Mouse (Mus musculus) megakaryocyte, embryonic 14.5 days (primary cell): ENCODE results near the gene Slc9a2.

Source experiments
- FLI1 ChIP-seq: IDR thresholded peaks from 2 replicates; pipeline ENCODE4 v1.6.1; 2012; ENCODE audit warnings: low read length, inconsistent platforms, mixed read lengths
- GATA1 ChIP-seq: IDR thresholded peaks from 3 replicates; pipeline ENCODE4 v1.6.1; 2012; ENCODE audit warnings: mixed read lengths, low read length, inconsistent platforms, borderline replicate concordance

DNA sequence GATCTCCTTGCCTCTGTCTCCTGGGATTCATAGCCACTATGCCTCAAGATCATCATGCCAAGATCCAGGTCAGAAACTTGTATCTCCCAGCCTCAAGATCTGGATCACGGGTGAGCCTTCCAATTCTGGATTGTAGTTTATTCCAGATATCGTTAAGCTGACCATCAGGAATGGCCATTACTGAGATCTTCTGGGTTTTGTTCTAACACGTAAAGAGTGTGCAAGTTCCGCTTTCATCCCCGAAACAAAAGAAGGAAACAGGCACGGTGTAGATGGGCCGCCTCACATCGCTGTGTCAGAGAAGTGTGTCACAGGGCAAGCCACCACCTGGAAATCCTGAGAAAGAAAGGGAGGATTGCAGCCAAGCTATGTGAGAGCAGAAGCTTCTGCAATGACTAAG lies 118.7 kb downstream of the Slc9a2 start:
- no peak for TF ChIP-seq GATA1
- TF ChIP-seq FLI1: no peak
